Mouse (Mus musculus): ENCODE results near the gene Lama1. TPM values are rescaled to one million over a fixed set of nuclear protein-coding genes. Genes with fewer than 3 reads are reported as not detected.

Gene Lama1
- polyA plus RNA-seq, 1 experiment from 2014 or later: 20.1 TPM

DNA sequence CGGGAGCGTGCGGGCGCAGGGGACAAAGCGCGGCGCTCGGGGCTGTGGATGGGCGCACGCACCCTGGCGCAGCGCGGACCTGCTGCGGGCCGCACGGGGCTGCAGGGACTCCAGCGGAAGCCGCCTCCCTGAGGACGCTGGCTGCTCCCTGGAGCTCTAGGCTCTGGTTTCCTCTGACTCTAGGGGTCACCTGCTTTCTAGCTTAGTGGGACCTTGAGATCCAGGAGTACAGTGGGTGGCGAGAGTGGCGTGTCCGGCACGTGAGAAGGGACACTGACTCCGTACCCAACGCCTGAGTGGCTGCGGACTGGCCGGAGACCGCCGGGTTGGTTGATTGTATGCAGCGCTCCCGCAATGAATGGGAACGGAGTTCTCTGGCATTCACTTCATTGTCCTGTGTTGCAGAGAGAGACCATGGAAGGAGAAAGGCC, 417 bp downstream of the Lama1 start:
- no peak for TF ChIP-seq CTCF (IDR thresholded peaks at IDR 0.05; ENCODE audit: low read depth)
- ATAC-seq (replicated peaks; ENCODE audit: low FRiP score, low read depth) (peak; percentile 50), DNase-seq (ENCODE audit: low spot score) (peak; percentile 37)
- peak overlapping the region; percentile 76 for H3K27ac ChIP-seq
- H3K36me3 ChIP-seq (ENCODE audit: insufficient read depth, low read length): no peaks in the 10 kb centered on the region
- H3K4me1 ChIP-seq (replicated peaks; ENCODE audit: insufficient read depth, low read length): peaks cover 10% of the 10 kb centered on the region; the same call in 1 of the 2 replicates
- no peaks in the 10 kb centered on the region for H3K9me3 ChIP-seq (replicated peaks; ENCODE audit: low read length)
- H3K4me3 ChIP-seq (replicated peaks; ENCODE audit: low read depth, low read length): peak overlapping the region; percentile 77
- H3K4me2 ChIP-seq (ENCODE audit: low read length): peak overlapping the region; percentile 99
- 1% methylated on average over 32 of the region's 32 CpGs for WGBS
- no peaks in the 10 kb centered on the region for H3K27me3 ChIP-seq (ENCODE audit: insufficient read depth, low read length)
- H3K9ac ChIP-seq (ENCODE audit: low read depth, low read length): peak overlapping the region; percentile 78

DNA sequence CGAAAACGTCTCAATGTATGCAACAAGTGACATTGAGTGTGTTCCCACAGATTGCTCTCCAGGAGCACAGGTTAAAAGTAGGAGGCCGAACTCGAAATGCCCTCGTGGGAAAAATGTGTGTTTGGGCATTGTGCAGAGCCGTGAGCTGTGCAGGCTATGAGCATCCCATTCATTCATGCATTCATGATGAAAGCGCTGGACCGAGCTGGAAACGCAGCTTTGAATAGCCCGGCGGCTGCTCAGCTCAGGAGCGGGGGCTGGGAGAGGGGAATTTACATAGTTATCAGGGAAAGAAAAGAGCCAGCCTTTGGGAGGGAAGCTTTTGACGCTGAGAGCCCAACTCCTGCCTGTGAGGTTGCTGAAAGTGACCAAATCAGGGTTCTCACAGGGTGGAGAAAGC, 1.2 kb downstream of the Lama1 start:
- Histone ChIP-seq H3K9ac (ENCODE audit: low read depth, low read length) (0 out of 2 replicates have a peak overlapping the region, but pooled peaks have one; percentile 78), H3K27ac (no peak overlapping the region), H3K4me1 (replicated peaks; ENCODE audit: insufficient read depth, low read length) (peaks cover 14% of the 10 kb centered on the region; the same call in 1 of the 2 replicates), H3K36me3 (ENCODE audit: insufficient read depth, low read length) (no peaks in the 10 kb centered on the region), H3K27me3 (ENCODE audit: insufficient read depth, low read length) (no peaks in the 10 kb centered on the region), H3K4me3 (replicated peaks; ENCODE audit: low read depth, low read length) (peak overlapping the region; percentile 77), H3K4me2 (ENCODE audit: low read length) (peak overlapping the region; percentile 99), H3K9me3 (replicated peaks; ENCODE audit: low read length) (no peaks in the 10 kb centered on the region)
- no peak for TF ChIP-seq CTCF (IDR thresholded peaks at IDR 0.05; ENCODE audit: low read depth)
- ATAC-seq (replicated peaks; ENCODE audit: low FRiP score, low read depth) (no peak), DNase-seq (ENCODE audit: low spot score) (peak; percentile 66)
- 3% methylated on average over 13 of the region's 13 CpGs for WGBS

DNA sequence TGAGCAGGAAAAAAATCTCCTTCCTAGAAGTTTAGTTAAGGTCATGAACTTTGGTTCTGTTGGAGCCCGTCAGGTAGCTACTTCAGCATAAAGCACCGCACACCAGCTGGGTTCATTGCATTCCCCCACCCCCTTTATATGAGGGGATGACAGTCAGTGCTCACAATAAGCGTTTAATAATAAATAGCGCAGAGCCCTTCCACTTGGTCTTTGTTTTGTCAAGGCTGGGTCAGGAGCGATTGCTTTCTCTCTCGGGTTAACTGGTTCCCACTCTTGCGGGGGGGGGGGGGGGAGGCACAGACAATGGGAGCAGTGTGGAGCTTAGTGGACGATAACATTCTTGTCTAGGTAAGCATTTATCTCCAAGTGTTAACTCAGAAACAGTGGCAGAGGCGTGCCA, 4.7 kb downstream of the Lama1 start:
- no peak for DNase-seq (ENCODE audit: low spot score)
- Histone ChIP-seq H3K36me3 (ENCODE audit: insufficient read depth, low read length) (no peaks in the 10 kb centered on the region), H3K4me1 (replicated peaks; ENCODE audit: insufficient read depth, low read length) (peaks cover 14% of the 10 kb centered on the region; the same call in 1 of the 2 replicates), H3K9ac (ENCODE audit: low read depth, low read length) (no peak overlapping the region), H3K27me3 (ENCODE audit: insufficient read depth, low read length) (no peaks in the 10 kb centered on the region), H3K4me2 (ENCODE audit: low read length) (peak overlapping the region; percentile 16; the same call in 1 of the 2 replicates), H3K27ac (no peak overlapping the region), H3K9me3 (replicated peaks; ENCODE audit: low read length) (no peaks in the 10 kb centered on the region), H3K4me3 (replicated peaks; ENCODE audit: low read depth, low read length) (no peak overlapping the region)
- TF ChIP-seq CTCF (IDR thresholded peaks at IDR 0.05; ENCODE audit: low read depth): no peak
- ATAC-seq (replicated peaks; ENCODE audit: low FRiP score, low read depth): no peak
- 19% methylated on average over 9 of the region's 9 CpGs for WGBS

DNA sequence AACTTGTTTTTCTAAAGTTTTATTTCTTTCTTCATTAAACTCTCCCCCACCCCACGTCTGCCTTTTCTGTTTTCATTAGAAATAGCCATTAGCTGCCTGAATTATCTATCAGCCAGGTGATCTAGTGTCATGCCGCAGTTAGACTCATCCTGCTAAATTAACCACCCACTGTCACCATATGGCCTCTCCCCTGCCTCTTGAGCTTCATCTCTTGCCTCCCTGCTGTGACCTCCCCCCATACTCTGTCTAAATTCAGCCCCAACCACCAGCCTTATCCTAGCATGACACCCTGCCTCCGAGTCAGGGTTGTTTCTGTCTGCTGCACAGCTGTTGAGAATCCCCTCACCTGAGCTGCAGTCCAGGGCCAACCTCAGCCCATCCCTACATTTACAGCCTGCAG, 5.9 kb downstream of the Lama1 start:
- WGBS: 33% methylated on average over 3 of the region's 3 CpGs
- Histone ChIP-seq H3K4me1 (replicated peaks; ENCODE audit: insufficient read depth, low read length) (peaks cover 12% of the 10 kb centered on the region), H3K4me2 (ENCODE audit: low read length) (no peak overlapping the region), H3K9ac (ENCODE audit: low read depth, low read length) (no peak overlapping the region), H3K27ac (no peak overlapping the region), H3K9me3 (replicated peaks; ENCODE audit: low read length) (no peaks in the 10 kb centered on the region), H3K27me3 (ENCODE audit: insufficient read depth, low read length) (no peaks in the 10 kb centered on the region), H3K4me3 (replicated peaks; ENCODE audit: low read depth, low read length) (no peak overlapping the region), H3K36me3 (ENCODE audit: insufficient read depth, low read length) (no peaks in the 10 kb centered on the region)
- no peak for DNase-seq (ENCODE audit: low spot score)
- TF ChIP-seq CTCF (IDR thresholded peaks at IDR 0.05; ENCODE audit: low read depth): no peak
- ATAC-seq (replicated peaks; ENCODE audit: low FRiP score, low read depth): no peak

DNA sequence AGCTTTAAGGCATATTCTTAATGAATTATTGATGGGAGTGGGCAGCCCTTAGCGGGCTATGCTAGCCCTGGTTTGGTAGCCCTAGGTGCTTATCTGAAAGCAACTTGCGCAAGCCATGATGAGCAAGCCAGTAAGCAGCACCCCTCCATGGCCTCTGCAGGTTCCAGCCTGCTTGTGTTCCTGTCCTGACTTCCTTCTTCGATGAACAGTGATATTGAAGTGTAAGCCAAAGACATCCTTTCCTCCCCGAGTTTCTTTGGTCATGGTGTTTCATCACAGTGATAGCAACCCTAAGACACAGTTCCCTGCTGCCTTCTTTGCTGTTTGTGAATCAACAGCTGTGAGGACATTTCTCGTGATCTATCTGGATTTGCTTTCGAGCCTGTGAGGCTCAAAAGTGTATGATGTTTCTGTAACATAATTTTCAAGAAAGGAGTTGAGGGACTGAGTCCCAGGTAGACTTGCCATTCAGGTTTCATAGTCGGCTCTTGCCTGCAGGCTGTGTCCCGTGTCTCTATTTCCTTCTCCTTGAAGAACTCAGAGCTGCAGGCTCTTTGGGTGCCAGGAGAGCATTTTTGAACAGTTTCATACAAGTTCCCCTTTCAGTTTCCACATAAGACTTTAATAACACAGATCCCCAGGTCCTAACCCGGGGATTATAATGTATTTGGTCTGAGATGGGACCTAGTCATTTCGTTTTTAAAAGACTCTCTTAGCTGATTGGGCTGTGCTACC, 8.1 kb downstream of the Lama1 start:
- DNase-seq (ENCODE audit: low spot score) (no peak), ATAC-seq (replicated peaks; ENCODE audit: low FRiP score, low read depth) (no peak)
- TF ChIP-seq CTCF (IDR thresholded peaks at IDR 0.05; ENCODE audit: low read depth): no peak
- H3K4me3 ChIP-seq (replicated peaks; ENCODE audit: low read depth, low read length): no peak overlapping the region
- peaks cover 8% of the 10 kb centered on the region; the same call in 1 of the 2 replicates for H3K4me1 ChIP-seq (replicated peaks; ENCODE audit: insufficient read depth, low read length)
- no peak overlapping the region for H3K9ac ChIP-seq (ENCODE audit: low read depth, low read length)
- 78% methylated on average over 10 of the region's 10 CpGs for WGBS
- H3K36me3 ChIP-seq (ENCODE audit: insufficient read depth, low read length): no peaks in the 10 kb centered on the region
- no peak overlapping the region for H3K4me2 ChIP-seq (ENCODE audit: low read length)
- H3K27ac ChIP-seq: no peak overlapping the region
- no peaks in the 10 kb centered on the region for H3K9me3 ChIP-seq (replicated peaks; ENCODE audit: low read length)
- no peaks in the 10 kb centered on the region for H3K27me3 ChIP-seq (ENCODE audit: insufficient read depth, low read length)

DNA sequence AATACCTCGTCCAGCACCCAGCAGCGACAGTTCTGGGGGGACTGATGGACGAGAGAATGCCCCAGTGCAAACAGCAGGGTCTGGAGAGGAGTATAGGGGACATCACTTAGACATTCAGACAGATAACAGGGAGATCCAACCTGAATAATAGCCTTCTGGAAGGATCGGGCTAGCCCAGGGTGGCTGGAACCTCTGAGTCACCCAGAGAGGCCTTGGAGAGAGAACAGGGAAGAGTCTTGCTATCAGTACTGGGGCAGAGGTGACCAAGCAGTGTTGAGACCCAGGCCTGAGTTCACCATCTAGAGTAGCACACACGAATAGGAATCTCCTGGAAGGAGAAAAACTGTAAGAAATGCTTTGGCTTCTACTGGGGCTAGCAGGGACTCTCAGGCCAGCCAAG, 9.3 kb downstream of the Lama1 start:
- TF ChIP-seq CTCF (IDR thresholded peaks at IDR 0.05; ENCODE audit: low read depth): no peak
- Histone ChIP-seq H3K4me2 (ENCODE audit: low read length) (no peak overlapping the region), H3K4me1 (replicated peaks; ENCODE audit: insufficient read depth, low read length) (peaks cover 8% of the 10 kb centered on the region; the same call in 1 of the 2 replicates), H3K9ac (ENCODE audit: low read depth, low read length) (no peak overlapping the region), H3K27me3 (ENCODE audit: insufficient read depth, low read length) (no peaks in the 10 kb centered on the region), H3K27ac (no peak overlapping the region), H3K9me3 (replicated peaks; ENCODE audit: low read length) (no peaks in the 10 kb centered on the region), H3K36me3 (ENCODE audit: insufficient read depth, low read length) (no peaks in the 10 kb centered on the region), H3K4me3 (replicated peaks; ENCODE audit: low read depth, low read length) (no peak overlapping the region)
- WGBS: 85% methylated on average over 5 of the region's 5 CpGs
- DNase-seq (ENCODE audit: low spot score) (no peak), ATAC-seq (replicated peaks; ENCODE audit: low FRiP score, low read depth) (no peak)
